Mouse (Mus musculus): Measurements from ENCODE around the gene Thnsl1.

Thnsl1 gene

DNA sequence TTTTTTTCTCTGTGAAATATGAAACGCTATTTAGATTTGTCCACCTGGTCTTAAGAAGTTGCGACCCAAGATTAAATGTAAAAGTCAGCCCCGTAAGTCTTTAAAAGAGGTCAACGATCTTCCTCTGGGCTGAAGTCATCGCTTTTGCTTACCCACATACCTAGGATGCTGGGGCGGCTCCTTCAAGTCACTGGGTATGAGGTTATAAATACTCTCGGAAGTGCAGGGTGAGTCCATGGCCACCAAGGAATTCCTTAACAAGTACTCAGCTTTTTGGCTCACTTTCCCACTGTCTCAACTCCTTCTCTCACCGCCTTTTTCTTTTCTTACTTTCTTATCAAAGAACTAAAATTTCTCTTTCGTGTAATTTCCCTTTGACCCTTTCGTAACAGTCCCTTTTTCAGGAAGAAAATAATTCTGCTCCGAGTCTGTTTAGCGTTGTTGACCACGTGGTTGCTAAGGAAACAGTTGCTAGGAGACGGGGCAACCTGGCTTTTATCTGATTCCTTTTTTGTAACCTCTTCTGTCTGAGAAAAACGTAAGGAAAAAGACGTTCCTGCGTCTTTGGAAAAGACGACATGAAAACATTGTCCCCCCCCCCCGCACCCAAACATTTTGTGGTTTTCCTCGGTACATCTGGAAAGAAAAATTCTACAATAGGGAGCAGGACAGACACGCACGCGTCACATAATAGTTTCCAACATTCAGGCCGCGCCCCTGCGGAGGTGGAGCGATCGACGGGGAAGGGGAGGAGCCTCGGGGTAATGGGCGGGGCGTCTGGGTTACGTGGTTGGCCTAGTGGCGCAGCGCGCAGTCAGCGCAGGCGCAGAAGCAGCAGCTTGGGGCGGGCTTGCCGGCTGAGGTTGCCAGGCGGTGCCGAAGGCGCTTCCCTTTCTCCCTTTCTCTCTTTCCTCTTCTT lies at the start of gene Thnsl1, which contains the start of gene Enkur:
Gene Thnsl1 (plus strand): TSS at position 813 of the 919 bp plus-strand sequence.
Gene Enkur (minus strand): TSS at position 454 of the 919 bp plus-strand sequence.
- peak; percentile 100 for DNase-seq (ENCODE audit: low spot score)

DNA sequence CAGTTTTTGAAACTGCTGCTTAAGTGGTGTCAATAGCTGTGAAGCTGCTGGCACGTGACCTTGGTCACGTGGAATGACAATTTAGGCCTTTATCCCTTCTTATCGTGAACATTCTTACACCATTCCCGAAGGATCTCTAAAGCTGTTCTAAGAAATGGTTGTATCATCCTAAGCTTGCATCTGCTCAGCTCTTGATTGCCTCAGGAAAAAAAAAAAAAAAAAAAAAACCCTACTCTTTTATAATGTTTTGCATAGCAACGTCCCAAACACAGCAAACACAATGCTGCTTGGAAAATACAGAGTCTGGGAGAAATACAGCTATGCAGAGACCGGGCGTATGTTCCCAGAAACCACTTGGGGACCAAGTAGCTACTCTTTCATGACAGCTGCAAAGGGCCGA lies 41.2 kb upstream of the Thnsl1 start:
- DNase-seq (ENCODE audit: low spot score) = no peak

DNA sequence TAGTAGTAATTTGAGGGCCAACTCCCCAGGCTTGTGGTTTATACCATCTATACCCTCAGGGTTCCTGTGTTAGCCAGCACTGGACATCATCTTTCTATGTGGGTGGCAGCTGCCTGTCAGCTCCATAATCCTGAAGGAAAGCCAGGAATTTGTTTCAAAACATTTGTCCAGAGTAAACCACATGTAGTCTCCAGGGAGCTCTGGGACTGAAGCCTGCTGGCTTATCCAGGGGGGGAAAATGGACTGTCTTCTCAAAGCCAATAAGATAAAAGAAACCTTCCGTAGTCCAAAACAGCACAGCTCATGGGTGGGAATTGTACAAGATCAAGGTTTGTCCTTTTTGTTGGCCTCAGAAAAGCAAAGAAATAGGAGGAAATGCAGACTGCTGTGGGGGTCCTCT lies 37.6 kb upstream of the Thnsl1 start:
- DNase-seq (ENCODE audit: low spot score) = no peak

DNA sequence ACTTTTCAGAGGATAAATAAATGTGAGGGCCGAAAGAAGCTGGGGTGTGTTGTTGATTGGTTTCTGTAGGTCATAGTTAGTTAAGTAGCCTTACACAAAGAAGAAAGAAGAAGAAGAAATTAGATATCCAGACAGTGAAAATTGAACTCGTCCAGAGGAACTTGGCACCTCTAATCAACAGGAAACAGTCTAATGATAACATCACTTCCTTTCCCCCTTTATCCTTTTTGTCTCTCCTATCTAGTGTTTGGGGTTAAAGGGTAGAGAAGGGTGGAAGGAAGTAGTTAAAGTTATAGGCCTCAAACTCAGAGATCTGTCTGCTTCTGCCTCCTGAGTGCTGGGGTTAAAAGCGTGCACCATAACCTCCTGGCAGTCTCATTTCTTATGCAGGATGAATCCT lies 32.7 kb upstream of the Thnsl1 start:
- DNase-seq (ENCODE audit: low spot score) = no peak

DNA sequence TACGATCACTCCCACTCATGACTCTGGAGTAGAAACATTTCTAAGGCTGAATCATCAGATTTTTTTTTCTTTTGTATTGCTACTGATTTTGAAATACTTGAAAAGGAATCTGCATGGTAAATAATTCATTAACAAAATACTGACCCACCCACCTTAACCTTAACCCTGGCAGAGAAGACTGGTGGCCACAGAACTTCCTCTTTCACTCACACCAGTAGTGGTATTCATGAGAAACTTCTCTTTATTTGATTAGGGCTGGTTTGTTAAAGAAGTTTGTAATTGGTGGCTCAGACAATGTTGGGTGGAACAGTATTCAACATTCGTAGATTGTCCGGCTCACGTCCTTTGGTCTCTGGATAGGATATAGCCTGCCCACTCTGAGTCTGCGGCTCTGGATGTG lies 26.4 kb upstream of the Thnsl1 start:
- DNase-seq (ENCODE audit: low spot score) = no peak

DNA sequence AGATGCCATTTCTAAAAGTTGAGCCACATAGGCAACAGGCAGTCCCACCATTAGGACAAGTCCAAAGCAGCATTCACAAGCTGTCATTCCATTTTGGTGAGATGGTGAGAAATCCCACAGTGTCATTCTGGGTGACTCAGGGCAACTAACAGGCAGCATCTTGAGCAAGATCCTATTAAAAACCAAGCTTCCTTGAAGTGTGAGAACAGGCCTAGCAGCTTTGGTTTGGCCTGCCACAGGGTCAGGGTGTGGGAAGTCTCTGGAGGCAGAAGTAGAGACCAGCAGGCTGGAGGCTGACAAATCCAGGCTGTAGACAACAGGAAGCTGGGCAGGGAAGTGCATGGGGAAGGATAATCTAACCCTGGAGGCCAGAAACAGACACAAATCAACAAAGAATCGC lies 22.7 kb upstream of the Thnsl1 start:
- no peak for DNase-seq (ENCODE audit: low spot score)

DNA sequence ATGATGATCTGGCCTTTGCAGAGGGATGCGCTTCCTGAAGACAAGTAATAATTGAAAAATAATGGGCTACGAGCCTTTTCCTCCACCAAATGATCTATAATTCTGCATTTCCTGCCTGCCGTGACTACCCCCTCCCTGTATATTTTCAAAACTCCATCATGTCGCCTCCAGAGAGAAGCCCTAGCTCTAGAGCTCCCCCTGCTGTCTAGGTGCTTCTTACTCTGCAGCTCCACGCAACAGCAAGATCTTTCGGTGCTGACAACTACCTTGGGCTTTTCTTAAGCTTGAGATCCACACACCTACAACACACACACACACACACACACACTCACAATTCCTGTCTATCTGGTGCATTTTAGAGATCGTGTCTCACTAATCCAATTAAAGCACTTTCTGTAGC lies 17.9 kb upstream of the Thnsl1 start:
- DNase-seq (ENCODE audit: low spot score) = peak; percentile 66

DNA sequence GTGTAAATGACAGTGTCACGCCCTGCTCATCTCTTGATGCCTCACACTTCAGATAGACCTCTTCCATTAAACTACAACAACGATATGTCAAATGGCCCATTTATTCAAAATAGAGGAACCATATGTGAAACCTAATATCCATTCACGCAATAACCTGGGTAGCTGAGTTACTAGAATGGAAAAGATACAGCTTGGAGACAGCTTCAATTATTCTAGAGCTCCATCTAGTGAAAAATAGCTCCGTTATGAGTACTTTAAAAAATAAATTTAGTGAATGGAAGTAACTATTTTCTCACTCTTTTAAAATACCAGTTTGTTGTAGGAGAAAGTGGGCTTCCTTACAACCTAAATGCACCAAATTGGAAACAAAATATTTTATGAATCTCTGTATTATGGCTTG lies 16.9 kb upstream of the Thnsl1 start:
- DNase-seq (ENCODE audit: low spot score) = no peak

DNA sequence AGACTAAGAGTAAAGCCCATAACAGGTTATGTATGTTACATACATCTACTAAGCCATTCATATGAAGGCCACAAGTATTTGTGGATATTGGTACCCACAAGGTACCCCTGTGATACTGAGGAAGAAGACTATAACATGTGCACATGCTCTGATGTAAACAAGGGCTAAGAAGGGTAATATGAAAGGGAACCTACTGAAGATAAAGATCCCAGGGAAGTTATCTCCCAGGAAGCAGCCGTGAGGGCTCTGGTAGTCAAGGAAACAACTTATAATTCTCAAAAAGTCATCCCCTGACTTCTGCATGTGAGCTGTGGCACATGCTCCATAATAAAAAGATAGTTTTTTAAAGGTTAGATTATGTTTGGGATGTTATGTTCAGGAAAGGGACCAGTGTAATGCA lies 14.3 kb upstream of the Thnsl1 start:
- DNase-seq (ENCODE audit: low spot score) = no peak

DNA sequence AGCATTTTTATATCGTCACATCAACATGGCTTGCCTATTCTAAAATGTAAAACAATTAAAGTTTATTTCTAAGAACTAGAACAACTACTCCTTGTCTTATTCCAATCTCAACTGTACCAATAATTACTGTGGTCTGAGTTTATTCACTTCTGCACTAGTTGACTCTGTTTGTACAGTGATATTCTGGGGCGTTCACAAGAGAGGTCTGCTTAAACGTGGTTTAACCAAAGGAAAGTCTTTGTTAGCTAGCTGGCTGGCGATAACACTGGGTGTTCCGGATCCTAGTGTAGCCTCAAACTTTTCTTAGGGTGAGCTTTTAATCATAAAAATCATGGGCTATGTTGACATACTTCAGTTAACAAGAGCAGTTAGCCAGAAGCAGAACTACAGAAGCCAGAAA lies 10.3 kb upstream of the Thnsl1 start:
- DNase-seq (ENCODE audit: low spot score) = no peak

DNA sequence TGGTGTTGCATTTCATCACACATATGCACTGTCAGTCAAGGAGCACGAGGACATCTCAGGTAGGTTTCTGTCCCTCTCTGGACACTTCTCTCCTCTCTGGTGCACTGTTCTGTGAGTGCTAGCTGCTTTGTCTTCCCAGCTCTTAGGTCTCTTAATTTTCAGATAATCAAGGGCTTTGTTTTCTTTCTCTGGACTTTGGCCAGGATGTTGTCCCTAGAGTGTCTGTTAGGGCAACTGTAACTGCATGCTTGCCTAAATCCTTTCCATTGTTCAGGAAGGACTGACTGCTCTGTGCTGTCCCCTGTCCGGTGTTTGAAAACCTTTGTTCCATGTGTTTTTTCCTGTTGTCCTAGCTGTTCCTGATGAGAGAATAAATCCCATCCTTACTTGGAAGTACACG lies 6.5 kb upstream of the Thnsl1 start:
- no peak for DNase-seq (ENCODE audit: low spot score)

DNA sequence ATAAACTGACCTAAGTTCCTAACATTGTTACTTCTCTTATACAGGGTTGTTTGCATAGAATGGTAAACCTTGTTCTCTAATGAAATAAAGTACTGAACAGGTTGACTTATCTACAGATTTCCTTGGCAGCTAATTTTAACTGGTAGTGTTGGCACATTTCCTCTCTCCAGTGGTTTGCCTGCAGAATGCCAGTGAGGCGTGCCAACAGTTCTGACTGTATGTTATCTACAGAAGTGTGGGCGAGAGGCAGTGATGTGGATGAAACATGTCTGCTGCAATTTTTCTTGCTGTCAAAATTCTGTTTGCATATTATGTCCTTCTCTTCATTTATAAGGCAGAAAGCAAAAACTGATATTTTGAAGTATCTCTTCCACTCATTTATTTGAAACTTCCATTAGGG lies 2.8 kb upstream of the Thnsl1 start:
- DNase-seq (ENCODE audit: low spot score) = no peak

DNA sequence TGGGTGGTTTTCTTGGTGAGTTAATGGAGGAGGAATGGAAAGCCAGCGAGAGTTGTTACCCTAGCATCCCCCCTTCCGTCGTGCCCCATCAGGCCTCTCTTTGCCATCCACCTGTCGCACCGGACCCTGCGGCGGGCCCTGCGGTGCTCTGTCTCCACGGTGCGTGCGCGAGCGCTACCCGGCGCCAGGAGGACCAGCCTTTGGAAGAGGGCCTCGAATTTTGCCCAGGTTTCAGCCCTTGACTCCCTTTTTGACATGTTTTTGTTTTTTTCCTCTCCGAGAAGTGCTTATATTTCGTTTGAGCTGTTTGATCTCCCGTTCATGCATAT lies 271 bp downstream of the Thnsl1 start:
- no peak for DNase-seq (ENCODE audit: low spot score)

DNA sequence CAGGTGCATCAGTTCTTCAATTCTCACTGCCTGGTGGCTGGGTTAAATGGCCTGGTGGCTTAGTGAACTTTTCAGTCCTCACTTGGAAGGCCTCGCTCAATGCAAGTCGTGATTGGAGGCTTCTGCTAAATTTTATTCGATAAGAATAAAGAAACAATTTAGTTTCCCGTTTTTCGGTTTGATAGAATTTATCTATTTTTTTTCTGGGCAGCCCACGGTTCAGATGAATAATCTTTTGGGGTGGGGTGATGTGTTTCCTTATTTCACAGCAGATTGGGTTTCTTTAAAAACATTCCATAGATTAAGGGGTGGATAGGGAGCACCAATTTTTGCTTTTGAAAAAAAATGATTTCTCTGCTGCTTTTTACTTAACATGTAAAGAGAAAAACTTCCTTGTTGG lies 754 bp downstream of the Thnsl1 start:
- DNase-seq (ENCODE audit: low spot score) = no peak

DNA sequence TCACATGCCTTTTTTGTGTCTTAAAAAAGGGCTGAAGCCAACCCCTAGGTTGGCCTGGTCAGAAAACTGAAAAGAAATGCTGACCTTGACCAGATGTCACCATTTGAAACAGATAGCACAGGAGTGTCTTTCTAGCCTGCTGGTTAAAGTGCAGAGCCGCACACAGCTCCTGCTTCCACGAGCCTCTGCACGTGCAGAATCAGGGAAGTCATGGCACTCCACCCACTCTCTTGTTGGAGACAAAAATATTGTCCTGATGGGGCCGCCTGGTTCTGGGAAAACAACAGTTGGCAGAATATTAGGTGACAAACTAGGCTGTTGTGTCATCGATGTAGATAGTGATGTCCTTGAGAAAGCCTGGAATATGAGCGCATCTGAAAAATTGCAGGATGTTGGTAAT lies 5.8 kb downstream of the Thnsl1 start:
- DNase-seq (ENCODE audit: low spot score) = no peak

DNA sequence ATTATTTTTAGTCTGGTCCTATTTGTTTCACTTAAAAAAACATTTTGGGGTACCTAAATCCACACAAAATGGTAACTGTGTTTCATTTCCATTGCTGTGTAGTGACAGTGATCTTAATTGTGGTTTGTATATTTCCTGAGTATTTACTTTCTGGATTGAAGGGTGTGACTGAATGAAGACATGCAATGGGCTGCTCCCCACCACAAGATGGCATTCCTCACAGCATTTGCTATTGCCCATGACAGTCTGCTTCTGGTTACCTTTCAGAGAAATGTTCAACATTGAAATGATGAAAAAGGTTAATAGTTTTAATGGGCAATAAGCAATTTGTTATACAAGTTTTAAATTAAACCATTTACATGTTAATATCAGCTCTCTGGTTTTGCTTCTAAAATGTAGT lies 8.8 kb downstream of the Thnsl1 start:
- DNase-seq (ENCODE audit: low spot score) = no peak

DNA sequence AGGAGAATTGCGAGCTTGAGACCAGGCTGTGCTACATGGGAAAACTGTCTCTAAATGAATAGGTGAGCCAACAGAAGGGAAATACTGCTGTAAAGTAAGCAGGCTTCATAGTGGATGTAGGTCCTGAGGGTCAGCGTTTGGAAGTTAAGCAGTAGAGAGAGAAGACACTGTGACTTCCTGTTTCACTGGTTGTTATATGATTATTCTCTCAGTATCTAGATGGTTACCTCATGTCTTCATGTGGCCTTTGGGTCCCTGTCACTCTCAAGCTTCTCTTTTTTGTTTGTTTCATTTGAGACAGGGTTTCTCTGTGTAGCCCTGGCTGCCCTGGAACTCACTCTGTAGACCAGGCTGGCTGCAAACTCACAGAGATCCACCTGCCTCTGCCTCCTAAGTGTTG lies 9.8 kb downstream of the Thnsl1 start:
- no peak for DNase-seq (ENCODE audit: low spot score)

DNA sequence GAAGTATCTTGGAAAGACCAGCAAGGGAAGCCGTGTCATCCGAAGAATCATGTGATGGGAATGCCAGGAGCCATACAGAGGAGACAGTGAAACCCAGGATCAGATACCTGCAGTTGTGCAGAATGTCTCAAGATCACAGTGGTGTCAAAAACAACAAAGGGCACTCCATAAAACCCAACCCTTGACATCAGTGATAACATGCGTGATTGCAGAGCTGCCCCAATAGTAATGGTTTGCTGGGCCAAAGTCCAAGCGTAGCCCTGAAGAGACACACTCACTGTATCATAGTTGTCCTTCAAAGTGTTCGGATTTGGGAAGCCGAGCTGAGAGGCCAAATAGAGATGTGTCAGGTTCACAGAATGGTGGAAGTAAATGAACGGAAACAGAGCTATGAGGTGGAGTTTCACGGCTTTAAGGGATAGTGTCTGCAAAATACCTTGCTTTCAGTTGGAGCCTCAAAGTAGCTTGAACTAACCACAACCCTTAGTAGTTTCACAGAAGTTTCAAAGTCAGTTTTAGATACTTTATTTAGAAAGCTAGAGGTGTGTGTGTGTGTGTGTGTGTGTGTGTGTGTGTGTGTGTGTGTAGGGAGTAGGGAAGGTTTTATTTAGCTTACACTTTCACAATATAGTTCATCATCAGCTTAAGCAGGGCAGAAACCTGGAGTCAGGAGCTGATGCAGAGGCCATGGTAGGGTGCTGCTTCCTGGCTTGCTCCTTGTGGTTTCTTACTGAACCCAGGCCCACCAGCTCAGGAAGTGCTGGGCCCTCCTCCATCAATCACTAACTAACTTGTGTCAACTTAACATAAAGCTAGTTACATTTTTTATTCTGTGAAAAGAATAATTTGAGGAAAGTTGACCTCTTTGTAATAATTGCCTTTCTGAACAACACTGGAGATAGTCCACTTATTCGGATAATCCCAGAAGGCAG lies 17.2 kb downstream of the Thnsl1 start:
- DNase-seq (ENCODE audit: low spot score) = no peak

DNA sequence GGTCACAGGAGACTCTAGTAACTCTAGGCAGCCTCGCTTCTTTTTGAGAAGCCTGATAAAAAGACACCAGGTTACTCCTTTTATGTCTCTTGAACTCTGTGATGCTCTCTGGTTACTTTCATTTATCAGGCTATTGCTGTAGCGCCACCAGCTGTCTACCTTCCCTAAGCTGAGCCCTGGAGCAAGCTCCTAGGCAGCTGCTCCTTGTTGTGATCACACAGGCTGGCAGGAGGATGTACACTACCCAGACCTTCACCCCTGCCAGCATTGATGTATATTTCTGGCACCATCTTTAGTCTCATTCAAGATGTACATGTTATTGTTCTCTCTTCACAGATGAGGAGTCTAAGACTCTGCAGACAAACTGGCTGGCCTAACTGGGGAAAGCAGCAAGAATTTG lies 24.8 kb downstream of the Thnsl1 start:
- DNase-seq (ENCODE audit: low spot score) = no peak

DNA sequence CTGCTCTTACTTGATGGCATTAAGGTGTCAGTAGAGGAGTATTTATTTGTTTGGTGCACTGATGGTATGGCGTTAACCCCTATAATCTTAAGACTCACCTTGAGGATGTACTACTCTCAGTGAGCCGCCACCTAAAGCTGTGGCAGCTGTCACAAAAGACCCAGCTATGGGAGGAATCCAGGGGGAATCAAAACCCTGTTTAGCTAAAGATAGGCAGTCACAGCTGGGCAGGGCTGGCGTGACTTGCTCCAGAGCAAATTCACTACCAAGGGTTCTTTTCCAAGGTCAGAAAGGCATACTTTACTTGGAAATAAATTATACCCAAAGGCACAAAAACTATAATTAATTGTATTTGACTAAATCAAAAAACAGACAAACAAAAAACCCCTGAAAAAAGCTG lies 25.6 kb downstream of the Thnsl1 start:
- DNase-seq (ENCODE audit: low spot score) = no peak

DNA sequence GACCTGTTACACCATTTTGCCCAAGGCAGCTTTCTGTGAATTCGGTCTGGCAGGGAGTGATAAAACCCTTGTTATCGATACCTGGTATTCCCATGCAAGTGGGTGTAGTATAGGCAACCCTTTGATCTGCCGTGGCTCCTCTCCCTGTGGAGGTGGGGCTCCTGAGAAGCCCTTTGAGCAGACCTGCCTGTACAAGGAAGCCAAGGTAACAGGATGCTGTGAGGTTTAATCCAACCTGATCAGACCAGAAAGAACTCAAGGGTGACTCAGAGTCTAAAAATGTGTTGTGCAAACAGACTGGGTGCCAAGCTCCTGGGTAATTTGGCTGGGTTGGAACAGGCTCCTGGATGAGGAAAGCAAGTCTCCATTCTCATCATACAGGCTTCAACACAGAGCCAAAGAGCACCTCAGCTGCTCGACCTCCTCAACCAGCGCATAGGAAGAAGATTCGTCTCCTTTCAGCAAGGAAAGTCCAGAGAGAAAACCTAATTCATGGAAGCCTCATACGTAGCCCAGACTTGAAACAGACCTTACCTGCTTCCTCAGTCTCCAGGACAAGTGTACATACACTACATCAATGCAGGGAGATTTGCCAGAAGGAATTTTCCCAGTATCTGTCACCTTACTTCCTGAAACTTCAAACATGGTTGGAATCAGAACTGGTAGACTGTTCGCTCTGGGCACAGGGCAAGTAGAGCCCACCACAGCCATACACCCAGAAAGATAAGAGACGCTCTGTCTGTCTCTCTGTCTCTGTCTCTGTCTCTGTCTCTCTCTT lies 29.5 kb downstream of the Thnsl1 start:
- DNase-seq (ENCODE audit: low spot score) = no peak

DNA sequence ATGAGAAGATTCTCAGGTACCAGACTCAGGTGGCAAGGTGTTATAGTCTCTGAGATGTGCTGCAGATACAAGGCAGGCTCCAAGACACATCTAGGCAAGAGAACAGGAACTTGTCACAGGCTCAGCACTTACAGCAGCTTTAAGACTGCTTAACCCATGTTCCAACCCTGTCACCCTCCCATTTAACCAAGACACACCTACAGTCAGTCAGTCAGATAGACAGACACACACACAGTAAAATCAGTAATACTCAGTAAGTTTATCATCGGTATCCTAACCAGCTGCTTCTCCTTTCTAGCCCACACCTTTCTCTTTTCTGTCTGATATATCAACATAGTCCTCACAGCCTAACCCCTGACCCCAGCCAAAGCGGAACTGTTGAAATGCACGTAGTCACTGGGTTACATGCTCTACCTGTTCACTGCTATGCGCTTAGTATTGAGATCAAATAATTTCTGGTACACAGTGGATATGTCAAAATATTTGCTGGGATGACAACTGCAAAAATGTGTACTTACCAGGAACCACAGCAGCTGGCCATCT lies 30.4 kb downstream of the Thnsl1 start:
- no peak for DNase-seq (ENCODE audit: low spot score)
